Mouse (Mus musculus) ES-E14 (cell line): ENCODE data around the gene Slc35a3.

ENCODE experiments used
- CHD2 ChIP-seq: IDR thresholded peaks from 2 replicates; pipeline ENCODE4 v1.6.1; 2014; ENCODE audit warnings: mild to moderate bottlenecking, low read depth, low read length, inconsistent platforms
- HCFC1 ChIP-seq: IDR thresholded peaks from 2 replicates; pipeline ENCODE4 v1.6.1; 2012; ENCODE audit warnings: low read length, inconsistent platforms, borderline replicate concordance; ENCODE audit not compliant: insufficient read depth
- ZC3H11A ChIP-seq: IDR thresholded peaks from 2 replicates; pipeline ENCODE4 v1.6.1; 2012; ENCODE audit warnings: low read depth, mild to moderate bottlenecking, inconsistent platforms, low read length, borderline replicate concordance

GRCm38 (mm10) chr3:116701601-116702000 is 11.0 kb downstream of the Slc35a3 start:
- TF ChIP-seq HCFC1 (no peak), CHD2 (no peak), ZC3H11A (no peak)
